Mouse (Mus musculus) left cerebral cortex, postnatal 10 days (tissue): ENCODE measurements around the gene Bri3bp. TPM values are rescaled to one million over a fixed set of nuclear protein-coding genes. Genes with fewer than 3 reads are reported as not detected.

Source experiments
- DNase-seq, 2 experiments: peaks; one replicate each; pipeline ENCODE4 v3.0.0; 2021 to 2022; ENCODE audit warnings: low spot score in 2 of 2, mixed read lengths in 1 of 2; ENCODE audit errors: extremely low spot score in 1 of 2
- intact Hi-C: fragments of 180-260 bp; cut with DNase I; formaldehyde crosslinking; loops from one replicate; pipeline ENCODE4 v1.15.1; 2025
- microRNA-seq: library from miRNA; unstranded; fragments of <30 nt; microRNA quantifications from one replicate; pipeline ENCODE4 v1.2.0, GENCODE M21; 2022
- total RNA-seq, 2 experiments: library from RNA; stranded (reverse); gene quantifications; 2 replicates each; pipeline ENCODE4 v1.2.3; 2021

Gene Bri3bp
- total RNA-seq, 2 experiments from 2014 or later, result 81.3 to 83.6 TPM

GRCm38 (mm10) chr5:125501505-125501904 is 60.1 kb downstream of the Bri3bp start:
- DNase-seq, result no peak
- intact Hi-C loops, result no loop called here

- intact Hi-C loops, result no loop called here
Measured at GRCm38 (mm10) chr5:125502186-125502585, 60.8 kb downstream of the Bri3bp start.

GRCm38 (mm10) chr5:125503628-125504027 is 62.3 kb downstream of the Bri3bp start:
- DNase-seq, result no peak
- intact Hi-C loops, result no loop called here

More at GRCm38 (mm10) chr5:125502186-125502585, 60.8 kb downstream of the Bri3bp start:
- no peak for DNase-seq

- intact Hi-C loops, result no loop called here
- DNase-seq, result no peak
Measured at GRCm38 (mm10) chr5:125504692-125505091, 63.3 kb downstream of the Bri3bp start.

GRCm38 (mm10) chr5:125505968-125506367 is 64.6 kb downstream of the Bri3bp start:
- DNase-seq, result no peak
- intact Hi-C loops, result no loop called here

- DNase-seq, result no peak
- intact Hi-C loops, result no loop called here
Measured at GRCm38 (mm10) chr5:125507582-125507981, 66.2 kb downstream of the Bri3bp start.

GRCm38 (mm10) chr5:125508006-125508405 is 66.6 kb downstream of the Bri3bp start:
- intact Hi-C loops, result no loop called here
- DNase-seq, result no peak

- intact Hi-C loops, result no loop called here
- DNase-seq, result no peak
Measured at GRCm38 (mm10) chr5:125509541-125509940, 68.2 kb downstream of the Bri3bp start.

Small RNAs within 50 kb of the gene (microRNA-seq; reads per million reads assigned to microRNA genes)
- gene Gm27551, result not detected

Other genes with a start within 250 kb of the Bri3bp start
- gene Scarb1, start 100.5 kb upstream of the Bri3bp start, total RNA-seq, result 10 to 100 TPM; 49.1 to 52.9 TPM
- gene Gm10382, start 52.2 kb upstream of the Bri3bp start, total RNA-seq, result under 1 TPM; 0.39 to 0.56 TPM
- gene Ubc, start 51.4 kb upstream of the Bri3bp start, total RNA-seq, result 100 to 1,000 TPM; 831 to 842 TPM
- gene Dhx37, start 7.4 kb upstream of the Bri3bp start, total RNA-seq, result 10 to 100 TPM; 12.2 to 14.5 TPM
- 10 to 100 TPM; 84.1 to 96.1 TPM for gene Aacs, start 34.2 kb downstream of the Bri3bp start, total RNA-seq
- gene Tmem132b, start 90.2 kb downstream of the Bri3bp start, total RNA-seq, result 100 to 1,000 TPM; 109 to 114 TPM